Mouse (Mus musculus): ENCODE measurements around the gene Pecam1.

GRCm38 (mm10) chr11:106701589-106701988, 48.8 kb downstream of the Pecam1 start:
- TF ChIP-seq GATA1 (IDR thresholded peaks at IDR 0.05; ENCODE audit: borderline replicate concordance, low read length) (no peak), FLI1 (IDR thresholded peaks at IDR 0.05; ENCODE audit: low read length) (no peak)

Measured in megakaryocyte, embryonic 14.5 days (primary cell).